Mouse (Mus musculus) ES-Bruce4 (cell line): ENCODE data around the gene Rad54l2. TPM values are rescaled to one million over a fixed set of nuclear protein-coding genes. Genes with fewer than 3 reads are reported as not detected.
A peak's percentile ranks its signal among the peaks of the same experiment; 100 is the strongest.

Source experiments
- H3K27ac ChIP-seq: 2 replicates; pipeline ENCODE4 v1.5.1; 2012; ENCODE audit warnings: low read length, inconsistent platforms; ENCODE audit not compliant: insufficient read depth
- H3K27me3 ChIP-seq: 2 replicates; pipeline ENCODE4 v1.6.1; 2012; ENCODE audit warnings: mild to moderate bottlenecking, low read length, inconsistent platforms; ENCODE audit not compliant: control insufficient read depth, poor library complexity, insufficient read depth, severe bottlenecking
- H3K36me3 ChIP-seq: 2 replicates; pipeline ENCODE4 v1.6.1; 2012; ENCODE audit warnings: inconsistent platforms, mild to moderate bottlenecking, low read length, moderate library complexity; ENCODE audit not compliant: control insufficient read depth, poor library complexity, insufficient read depth, severe bottlenecking
- H3K4me1 ChIP-seq: one replicate; pipeline ENCODE4 v1.8.1; 2011; ENCODE audit warnings: low read length; ENCODE audit not compliant: control insufficient read depth, insufficient read depth
- H3K4me3 ChIP-seq: 2 replicates; pipeline ENCODE4 v1.5.1; 2011; ENCODE audit warnings: low read depth, mild to moderate bottlenecking, low read length
- H3K9ac ChIP-seq: 2 replicates; pipeline ENCODE4 v1.6.1; 2012; ENCODE audit warnings: low read depth, mild to moderate bottlenecking, inconsistent platforms; ENCODE audit not compliant: poor library complexity, severe bottlenecking
- H3K9me3 ChIP-seq: replicated peaks from 2 replicates; pipeline ENCODE4 v1.6.1; 2012; ENCODE audit warnings: mild to moderate bottlenecking, low read length, inconsistent platforms; ENCODE audit not compliant: control insufficient read depth, poor library complexity, insufficient read depth, severe bottlenecking
- CTCF ChIP-seq: IDR thresholded peaks from one replicate; pipeline ENCODE4 v1.8.1; 2011; ENCODE audit warnings: low read depth, low read length
- EP300 ChIP-seq: IDR thresholded peaks from 2 replicates; pipeline ENCODE4 v1.6.1; 2011; ENCODE audit warnings: low read depth, low read length; ENCODE audit not compliant: insufficient read depth
- POLR2A ChIP-seq: IDR thresholded peaks from one replicate; pipeline ENCODE4 v1.8.1; 2011; ENCODE audit warnings: low read length; ENCODE audit not compliant: insufficient read depth
- polyA plus RNA-seq: library from polyadenylated mRNA; stranded (reverse); fragments of >200 nt; gene quantifications from 2 replicates; pipeline ENCODE4 v1.2.4, GENCODE M21; 2011; ENCODE audit warnings: low read depth; ENCODE audit not compliant: missing spikeins, insufficient read depth, insufficient read length

Rad54l2 gene
- polyA plus RNA-seq, 1 experiment: 34.6 TPM

- Histone ChIP-seq H3K36me3 (peaks cover 23% of the 10 kb centered on the region), H3K9me3 (no peaks in the 10 kb centered on the region), H3K27ac (no peak overlapping the region), H3K9ac (no peak overlapping the region), H3K4me3 (no peak overlapping the region), H3K27me3 (no peaks in the 10 kb centered on the region), H3K4me1 (no peaks in the 10 kb centered on the region)
- TF ChIP-seq CTCF: no peak
- TF ChIP-seq EP300: no peak
- TF ChIP-seq POLR2A: no peak
Measured at GRCm38 (mm10) chr9:106678242-106678641, 110.8 kb downstream of the Rad54l2 start.

GRCm38 (mm10) chr9:106677702-106678101, 111.3 kb downstream of the Rad54l2 start:
- Histone ChIP-seq H3K9ac (no peak overlapping the region), H3K36me3 (peaks cover 28% of the 10 kb centered on the region), H3K4me3 (no peak overlapping the region), H3K27ac (no peak overlapping the region), H3K4me1 (no peaks in the 10 kb centered on the region), H3K9me3 (no peaks in the 10 kb centered on the region), H3K27me3 (no peaks in the 10 kb centered on the region)
- TF ChIP-seq EP300 (no peak), POLR2A (no peak), CTCF (no peak)

GRCm38 (mm10) chr9:106676571-106676970, 112.4 kb downstream of the Rad54l2 start:
- no peaks in the 10 kb centered on the region for H3K9me3 ChIP-seq
- peaks cover 28% of the 10 kb centered on the region for H3K36me3 ChIP-seq
- TF ChIP-seq EP300: no peak
- no peak for TF ChIP-seq POLR2A
- no peak for TF ChIP-seq CTCF

DNA sequence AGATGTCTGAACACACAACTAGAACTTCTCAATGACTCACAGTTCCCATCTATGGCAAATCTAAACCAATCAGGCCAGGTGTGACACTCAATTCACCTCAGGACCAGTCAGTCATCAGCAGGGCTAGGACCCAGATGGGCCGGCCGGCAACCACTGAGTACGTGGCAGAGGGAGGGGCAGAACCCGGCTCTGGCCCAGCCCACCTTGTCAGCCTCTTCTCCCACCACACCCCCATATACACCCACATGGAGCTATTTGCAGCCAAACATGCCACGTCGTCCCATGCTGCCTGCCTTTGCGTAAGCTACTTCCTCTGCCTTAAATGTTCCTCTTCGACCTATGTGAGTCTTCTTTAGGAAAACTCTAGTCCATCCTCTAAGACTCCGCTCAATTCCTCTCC, 113.0 kb downstream of the Rad54l2 start:
- H3K9me3 ChIP-seq: no peaks in the 10 kb centered on the region
- H3K36me3 ChIP-seq: peaks cover 28% of the 10 kb centered on the region
- H3K27ac ChIP-seq: no peak overlapping the region
- H3K4me1 ChIP-seq: no peaks in the 10 kb centered on the region
- H3K27me3 ChIP-seq: no peaks in the 10 kb centered on the region
- H3K9ac ChIP-seq: no peak overlapping the region
- no peak overlapping the region for H3K4me3 ChIP-seq
- TF ChIP-seq POLR2A (no peak), CTCF (no peak), EP300 (no peak)

More at GRCm38 (mm10) chr9:106676571-106676970, 112.4 kb downstream of the Rad54l2 start:
- Histone ChIP-seq H3K9ac (no peak overlapping the region), H3K27me3 (no peaks in the 10 kb centered on the region), H3K4me1 (no peaks in the 10 kb centered on the region), H3K4me3 (no peak overlapping the region), H3K27ac (no peak overlapping the region)

DNA sequence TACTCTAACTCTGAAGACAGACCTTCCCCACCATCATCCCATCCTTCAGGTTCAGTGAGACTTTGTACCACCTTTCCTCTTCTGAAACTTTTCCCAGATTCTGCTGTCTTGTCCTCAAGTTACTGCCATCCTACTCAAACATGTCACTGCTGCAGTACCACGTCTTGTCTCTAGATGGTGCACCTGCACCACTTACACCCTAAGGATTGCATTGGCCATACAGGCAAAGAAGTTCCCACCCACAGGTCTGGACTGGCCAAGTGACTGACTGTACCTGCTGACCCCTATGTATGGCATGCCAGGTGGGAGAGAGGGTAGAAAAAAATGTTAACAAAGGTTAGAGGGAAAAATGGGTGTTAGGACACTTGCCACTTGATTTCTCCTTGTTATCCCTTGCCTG, 113.5 kb downstream of the Rad54l2 start:
- Histone ChIP-seq H3K27ac (no peak overlapping the region), H3K4me1 (no peaks in the 10 kb centered on the region), H3K27me3 (no peaks in the 10 kb centered on the region), H3K36me3 (peaks cover 28% of the 10 kb centered on the region), H3K9me3 (no peaks in the 10 kb centered on the region), H3K4me3 (no peak overlapping the region), H3K9ac (no peak overlapping the region)
- TF ChIP-seq EP300 (no peak), POLR2A (no peak), CTCF (peak; percentile 73)

- Histone ChIP-seq H3K9ac (no peak overlapping the region), H3K4me1 (no peaks in the 10 kb centered on the region), H3K36me3 (peaks cover 20% of the 10 kb centered on the region), H3K4me3 (no peak overlapping the region), H3K27me3 (no peaks in the 10 kb centered on the region), H3K9me3 (no peaks in the 10 kb centered on the region), H3K27ac (no peak overlapping the region)
- no peak for TF ChIP-seq CTCF
- no peak for TF ChIP-seq POLR2A
- no peak for TF ChIP-seq EP300
Measured at GRCm38 (mm10) chr9:106673860-106674259, 115.1 kb downstream of the Rad54l2 start.
